Mouse (Mus musculus): ENCODE data around the gene Kdsr. TPM values are rescaled to one million over a fixed set of nuclear protein-coding genes. Genes with fewer than 3 reads are reported as not detected.

Gene Kdsr
- total RNA-seq, 2 experiments from 2014 or later = 3.7 to 4.8 TPM

GRCm38 (mm10) chr1:106694316-106694715, 65.2 kb downstream of the Kdsr start:
- no peak for DNase-seq

GRCm38 (mm10) chr1:106692599-106692998, 66.9 kb downstream of the Kdsr start:
- no peak for DNase-seq

GRCm38 (mm10) chr1:106690887-106691286, 68.6 kb downstream of the Kdsr start:
- DNase-seq = no peak

- DNase-seq = no peak
Measured at GRCm38 (mm10) chr1:106688161-106688516, 71.4 kb downstream of the Kdsr start.

GRCm38 (mm10) chr1:106687435-106688160, 71.9 kb downstream of the Kdsr start:
- DNase-seq = no peak

GRCm38 (mm10) chr1:106685702-106686101, 73.8 kb downstream of the Kdsr start:
- no peak for DNase-seq

- DNase-seq = no peak
Measured at GRCm38 (mm10) chr1:106684546-106684945, 75.0 kb downstream of the Kdsr start.

GRCm38 (mm10) chr1:106682829-106683228, 76.7 kb downstream of the Kdsr start:
- DNase-seq = no peak

- no peak for DNase-seq
Measured at GRCm38 (mm10) chr1:106679800-106680515, 79.6 kb downstream of the Kdsr start.

- no peak for DNase-seq
Measured at GRCm38 (mm10) chr1:106678060-106678478, 81.5 kb downstream of the Kdsr start.

Other genes starting within 250 kb of the Kdsr start
- gene Bcl2, start 45.5 kb downstream of the Kdsr start, total RNA-seq (2021) = 1 to 10 TPM; 1.6 to 1.7 TPM
- 10 to 100 TPM; 16.7 to 20.1 TPM for gene Vps4b, start 37.0 kb upstream of the Kdsr start, total RNA-seq (2021)
- gene Serpinb5, start 101.4 kb upstream of the Kdsr start, total RNA-seq (2021) = not detected
- not detected for gene Serpinb12, start 174.7 kb upstream of the Kdsr start, total RNA-seq (2021)
- gene Serpinb13, start 221.3 kb upstream of the Kdsr start, total RNA-seq (2021) = not detected

All from gastrocnemius, postnatal 25 days (tissue).